Mouse (Mus musculus) spleen, embryonic (tissue): Measurements from ENCODE around the gene Cdc27.

Experiments
- CTCF ChIA-PET: fragments of 350-600 bp; sonication (Branson Sonifier 250); formaldehyde crosslinking; loops from one replicate; lab custom pipeline; 2022; lab: Charles Lee

Gene Cdc27

DNA sequence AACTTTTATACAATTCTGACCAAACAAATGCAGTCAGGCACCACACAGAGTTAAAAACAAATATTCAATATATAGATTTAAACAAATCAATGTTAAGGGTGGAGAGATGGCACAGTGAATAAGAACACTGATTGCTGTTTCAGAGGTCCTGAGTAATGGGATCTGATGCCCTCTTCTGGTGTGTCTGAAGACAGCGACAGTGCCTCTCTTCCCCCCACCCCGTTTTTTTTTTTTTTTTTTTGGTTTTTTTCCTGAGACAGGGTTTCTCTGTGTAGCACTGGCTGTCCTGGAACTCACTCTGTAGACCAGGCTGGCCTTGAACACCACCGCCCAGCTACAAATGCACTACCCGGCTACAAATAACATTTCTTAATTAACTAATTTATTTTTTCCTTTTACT lies 42.0 kb downstream of the Cdc27 start:
- CTCF ChIA-PET: no interaction called here

DNA sequence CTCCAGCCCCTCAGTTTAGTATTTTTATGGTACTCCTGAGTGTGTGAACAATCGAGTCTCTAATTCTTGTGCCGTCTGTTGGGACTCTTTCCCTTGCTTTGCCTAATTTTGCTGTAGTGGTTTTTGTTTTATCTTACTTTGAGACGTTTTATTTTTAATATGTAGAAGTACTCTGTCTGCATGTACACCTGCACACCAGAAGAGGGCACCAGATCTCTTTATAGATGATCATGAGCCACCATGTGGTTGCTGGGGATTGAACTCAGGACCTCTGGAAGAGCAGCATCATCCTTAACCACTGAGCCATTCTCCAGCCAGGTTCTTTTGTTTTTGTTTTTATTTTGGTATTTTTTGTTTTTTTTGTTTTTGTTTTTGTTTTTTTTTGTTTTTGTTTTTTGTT lies 62.1 kb downstream of the Cdc27 start:
- CTCF ChIA-PET: no interaction called here

DNA sequence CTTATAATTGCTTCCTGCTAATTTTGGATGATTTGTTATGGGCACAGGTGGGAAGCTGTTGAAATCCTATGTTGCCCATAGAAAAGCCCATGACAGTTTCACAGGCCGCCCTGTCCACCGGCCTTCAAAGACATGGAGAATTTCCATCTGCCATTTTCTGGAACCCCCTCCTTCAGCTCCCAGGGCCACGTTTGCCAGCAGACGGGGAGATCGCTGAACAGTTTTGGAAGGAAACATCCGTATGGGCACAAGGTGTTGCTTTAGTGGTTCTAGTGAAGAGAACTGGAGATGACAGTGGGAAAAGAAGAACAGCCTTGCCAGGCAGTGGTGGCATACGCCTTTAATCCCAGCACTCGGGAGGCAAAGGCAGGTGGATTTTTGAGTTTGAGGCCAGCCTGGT lies 68.4 kb downstream of the Cdc27 start:
- CTCF ChIA-PET: no interaction called here

DNA sequence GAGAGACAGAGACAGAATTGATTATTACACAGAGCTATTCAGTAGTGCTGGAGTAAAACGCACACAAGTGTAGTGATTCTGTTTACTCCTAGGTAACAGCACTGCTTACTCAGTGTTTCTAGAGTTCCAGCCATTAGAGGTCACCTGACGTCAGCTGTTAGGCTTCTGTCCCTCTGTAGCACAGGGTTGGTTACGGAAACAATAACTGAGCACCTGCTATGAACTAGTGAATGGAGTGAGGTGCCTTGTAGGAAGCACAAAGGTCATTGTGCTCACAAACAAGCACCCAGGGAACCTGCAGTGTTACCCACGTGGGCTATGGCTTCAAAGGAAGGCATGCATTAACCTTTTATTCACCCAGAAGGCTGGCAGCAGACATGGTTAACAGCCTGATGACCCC lies 70.9 kb downstream of the Cdc27 start:
- CTCF ChIA-PET: no interaction called here

DNA sequence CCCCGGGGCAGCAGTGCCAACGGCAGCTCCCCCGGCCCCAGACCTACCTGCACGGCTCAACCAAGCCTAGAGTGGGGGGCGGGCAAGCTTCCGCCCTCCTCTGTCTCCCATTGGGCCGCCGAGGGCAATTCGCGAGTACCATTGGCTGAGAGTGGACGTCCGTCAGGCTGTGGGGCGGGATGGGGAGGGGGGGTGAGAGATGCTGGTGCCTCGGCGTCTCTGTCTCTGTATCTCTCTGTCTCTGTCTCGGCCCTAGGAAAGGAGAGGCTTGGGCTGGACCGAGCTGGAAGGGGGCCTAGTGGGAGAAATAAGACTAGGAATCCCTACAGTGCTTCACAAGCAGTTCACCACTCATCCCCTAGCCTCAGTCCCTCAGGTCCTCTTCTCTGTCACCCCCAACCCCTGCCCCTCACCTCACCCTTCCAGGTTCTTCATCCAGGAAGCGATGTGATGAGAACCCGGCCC lies 81.0 kb downstream of the Cdc27 start:
- CTCF ChIA-PET: interaction anchor here (0.7 kb wide), 1 partner anchor 171 kb away, joined by 3 read pairs; no protein-coding TSS in a partner anchor

DNA sequence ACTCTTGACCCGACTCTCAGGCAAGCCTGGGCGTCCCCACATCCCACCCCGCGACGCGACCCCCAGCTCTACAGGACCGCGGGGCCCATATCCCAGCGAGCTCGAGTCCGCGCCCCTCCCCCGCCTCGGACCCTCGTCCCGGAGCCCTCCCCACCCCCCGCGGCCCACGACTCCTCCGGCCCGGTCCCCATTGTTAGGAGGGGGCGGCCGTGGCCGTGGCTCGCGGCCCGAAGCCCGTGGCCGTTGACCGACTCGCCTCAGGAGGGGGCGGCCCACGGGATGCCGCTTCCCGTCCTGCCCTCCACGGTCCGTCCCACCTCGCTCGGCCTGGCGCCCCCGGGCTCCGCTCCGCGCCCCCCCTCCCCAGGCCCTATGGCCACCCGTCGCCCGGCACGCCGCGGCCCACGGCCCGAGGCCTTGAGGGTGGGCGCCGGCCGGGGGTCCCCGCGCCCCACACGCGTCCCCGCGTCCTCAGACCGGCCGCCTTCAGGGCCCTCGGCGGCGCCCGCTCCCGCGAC lies 81.6 kb downstream of the Cdc27 start, which contains the start of gene Kansl1:
Kansl1 (minus strand) TSS at position 111 of the 518 bp plus-strand sequence.
- CTCF ChIA-PET: interaction anchor here (0.7 to 1.8 kb wide), 2 partner anchors 153 to 170 kb away, joined by 3 to 4 read pairs; no protein-coding TSS in a partner anchor

DNA sequence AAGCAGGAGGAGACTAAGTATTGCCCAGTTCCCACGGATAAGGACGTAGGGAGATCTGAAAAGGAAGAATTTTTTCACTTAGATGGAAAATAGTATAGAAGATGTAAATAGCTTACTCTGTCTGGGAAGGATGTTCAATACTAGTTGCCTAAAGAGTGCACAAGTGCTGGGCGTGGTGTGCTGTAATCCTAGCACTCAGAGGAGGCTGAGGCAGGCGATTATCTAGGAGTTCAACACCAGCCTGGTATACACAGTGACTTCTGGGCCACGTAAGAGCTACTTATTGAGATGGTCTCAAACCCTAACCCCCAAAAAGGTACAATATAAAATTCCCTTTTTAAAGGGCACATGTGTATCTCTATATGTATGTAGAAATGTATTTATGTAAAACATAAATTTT lies 82.7 kb downstream of the Cdc27 start:
- CTCF ChIA-PET: interaction anchor here (0.6 to 1.8 kb wide), 3 partner anchors 152 to 1205 kb away, joined by 3 to 5 read pairs (median 4); no protein-coding TSS in a partner anchor

DNA sequence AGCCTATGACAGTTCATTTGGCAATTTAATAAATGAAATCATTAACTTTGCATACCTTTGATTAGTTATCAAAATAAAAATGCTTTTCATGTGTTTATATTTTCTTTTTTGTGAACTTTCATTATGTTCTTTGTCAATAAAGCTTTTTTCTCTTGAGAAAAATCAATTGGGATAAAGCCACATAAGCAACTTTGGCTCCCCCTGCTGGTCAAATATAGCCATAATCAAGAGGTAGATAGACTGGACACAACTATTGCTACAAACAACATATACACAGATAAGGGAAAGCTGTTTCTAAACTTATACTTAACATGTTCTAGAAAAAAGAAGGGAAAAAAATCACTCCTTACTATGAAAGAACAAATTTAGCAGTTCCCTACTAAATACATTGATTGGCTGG lies 88.9 kb downstream of the Cdc27 start:
- CTCF ChIA-PET: interaction anchor here (0.5 to 0.7 kb wide), 4 partner anchors 25 to 1089 kb away, joined by 3 to 5 read pairs (median 3); no protein-coding TSS in a partner anchor

DNA sequence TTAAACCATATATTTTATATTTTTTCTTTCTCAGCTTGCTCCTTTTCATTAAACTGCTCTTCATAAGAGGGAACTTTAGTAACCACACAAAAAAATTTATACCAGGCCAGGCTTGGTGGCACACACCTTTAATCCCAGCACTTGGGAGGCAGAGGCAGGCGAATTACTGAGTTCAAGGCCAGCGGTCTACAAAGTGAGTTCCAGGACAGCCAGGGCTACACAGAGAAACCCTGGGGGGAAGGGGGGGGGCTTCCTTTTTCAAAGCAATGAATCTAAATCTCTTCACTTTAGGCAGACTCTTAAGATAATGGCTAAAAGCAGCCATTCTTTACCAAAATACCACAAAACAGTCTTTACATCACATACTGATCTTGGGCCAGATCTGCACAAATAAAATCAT lies 90.7 kb downstream of the Cdc27 start:
- CTCF ChIA-PET: interaction anchor here (0.6 to 1.2 kb wide), 2 partner anchors 15 to 143 kb away, joined by 3 read pairs; no protein-coding TSS in a partner anchor

DNA sequence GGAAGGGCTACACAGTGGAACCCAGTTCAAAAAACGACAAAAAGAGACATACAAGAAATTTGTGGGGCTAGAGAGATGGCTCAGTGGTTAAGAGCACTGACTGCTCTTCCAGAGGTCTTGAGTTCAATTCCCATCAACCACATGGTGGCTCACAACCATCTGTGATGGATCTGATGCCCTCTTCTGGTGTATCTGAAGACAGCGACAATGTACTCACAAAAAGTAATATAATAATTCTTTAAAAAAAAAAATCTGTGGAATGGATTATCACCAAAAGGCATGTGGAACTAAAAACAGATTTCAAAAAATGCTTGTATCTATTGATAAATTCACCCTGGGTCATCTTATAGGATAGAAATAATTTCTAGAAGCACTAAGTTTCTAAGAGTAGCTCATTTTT lies 91.9 kb downstream of the Cdc27 start:
- CTCF ChIA-PET: interaction anchor here (1.0 kb wide), 1 partner anchor 62 kb away, joined by 3 read pairs; no protein-coding TSS in a partner anchor
